Mouse (Mus musculus) yolk sac, embryonic 10.5 days (tissue): ENCODE measurements around the gene Tfrc.

ENCODE experiments used
- DNase-seq: peaks from one replicate; pipeline ENCODE4 v3.0.0-alpha.2; 2017; ENCODE audit warnings: low spot score

Tfrc gene

GRCm38 (mm10) chr16:32669243-32669642 is 60.5 kb downstream of the Tfrc start:
- DNase-seq: no peak

- no peak for DNase-seq
Observed at GRCm38 (mm10) chr16:32670354-32671124, 61.8 kb downstream of the Tfrc start.

- DNase-seq: no peak
Observed at GRCm38 (mm10) chr16:32671206-32671887, 62.6 kb downstream of the Tfrc start.

- no peak for DNase-seq
Observed at GRCm38 (mm10) chr16:32672250-32672649, 63.5 kb downstream of the Tfrc start.

- no peak for DNase-seq
Observed at GRCm38 (mm10) chr16:32672861-32673560, 64.3 kb downstream of the Tfrc start.

- DNase-seq: no peak
Observed at GRCm38 (mm10) chr16:32674121-32674740, 65.5 kb downstream of the Tfrc start.

GRCm38 (mm10) chr16:32677040-32677700 is 68.5 kb downstream of the Tfrc start:
- DNase-seq: no peak

- DNase-seq: no peak
Observed at GRCm38 (mm10) chr16:32677903-32678302, 69.2 kb downstream of the Tfrc start.

- no peak for DNase-seq
Observed at GRCm38 (mm10) chr16:32678812-32679211, 70.1 kb downstream of the Tfrc start.

- DNase-seq: no peak
Observed at GRCm38 (mm10) chr16:32679976-32680375, 71.3 kb downstream of the Tfrc start.

- no peak for DNase-seq
Observed at GRCm38 (mm10) chr16:32680806-32681205, 72.1 kb downstream of the Tfrc start.

GRCm38 (mm10) chr16:32682194-32682593 is 73.5 kb downstream of the Tfrc start:
- DNase-seq: peak; percentile 54
